Mouse (Mus musculus) stomach, embryonic 15.5 days (tissue): Measurements from ENCODE around the gene Pcf11. TPM values are rescaled to one million over a fixed set of nuclear protein-coding genes. Genes with fewer than 3 reads are reported as not detected.

Experiments
- ATAC-seq: fragments of 200-750 bp; cut with Nextera tagmentation; 2 replicates; pipeline ENCODE4 v1.8.0; 2017; ENCODE audit warnings: low read depth, moderate number of reproducible peaks, moderate TSS enrichment; ENCODE audit not compliant: insufficient read depth, low FRiP score
- H3K27ac ChIP-seq: fragments of 300-500 bp; sonication (generic); 2 replicates; pipeline ENCODE4 v1.5.1; 2015; ENCODE audit warnings: mild to moderate bottlenecking, inconsistent platforms
- H3K27me3 ChIP-seq: fragments of 300-500 bp; sonication (generic); replicated peaks from 2 replicates; pipeline ENCODE4 v1.6.1; 2015; ENCODE audit warnings: inconsistent platforms
- H3K36me3 ChIP-seq: fragments of 300-500 bp; sonication (generic); 2 replicates; pipeline ENCODE4 v1.6.1; 2015; ENCODE audit warnings: inconsistent platforms
- H3K4me1 ChIP-seq: fragments of 300-500 bp; sonication (generic); 2 replicates; pipeline ENCODE4 v1.6.1; 2015; ENCODE audit warnings: inconsistent platforms
- H3K4me2 ChIP-seq: fragments of 300-500 bp; sonication (generic); 2 replicates; pipeline ENCODE4 v1.6.1; 2015; ENCODE audit warnings: mild to moderate bottlenecking, inconsistent platforms
- H3K4me3 ChIP-seq: fragments of 300-500 bp; sonication (generic); replicated peaks from 2 replicates; pipeline ENCODE4 v1.5.1; 2015; ENCODE audit warnings: inconsistent platforms
- H3K9ac ChIP-seq: fragments of 300-500 bp; sonication (generic); 2 replicates; pipeline ENCODE4 v1.6.1; 2015; ENCODE audit warnings: inconsistent platforms
- H3K9me3 ChIP-seq: fragments of 300-500 bp; sonication (generic); 2 replicates; pipeline ENCODE4 v1.6.1; 2016; ENCODE audit warnings: inconsistent platforms
- WGBS: fragments of 180-500 bp; shearing (Covaris S2); methylation state at CpG from one replicate; pipeline ENCODE4 v1.1.7; 2015; 5-methylcytosine and 5-hydroxymethylcytosine counted together
- polyA plus RNA-seq: library from polyadenylated mRNA; unstranded; fragments of >200 nt; fragmentation: Nextera tagmentation; extraction: Ambion mirVana; gene quantifications from 2 replicates; pipeline ENCODE4 v1.2.1, GENCODE M21; 2015

The Pcf11 gene
- polyA plus RNA-seq: 23.1 and 24.4 TPM in 2 replicates

- peaks cover 6% of the 10 kb centered on the region; the same call in 1 of the 2 replicates for H3K4me1 ChIP-seq
- ATAC-seq: peak; percentile 99
- no peaks in the 10 kb centered on the region for H3K27me3 ChIP-seq
- peak within 1 kb of the TSS; percentile 97 for H3K9ac ChIP-seq
- peak within 1 kb of the TSS; percentile 58 for H3K4me2 ChIP-seq
- no peaks in the 10 kb centered on the region for H3K36me3 ChIP-seq
- peak within 1 kb of the TSS; percentile 91 for H3K4me3 ChIP-seq
- H3K9me3 ChIP-seq: no peaks in the 10 kb centered on the region
- WGBS: under 1% methylated on average over 87 of the region's 88 CpGs
- H3K27ac ChIP-seq: peak within 1 kb of the TSS; percentile 98
Measured at GRCm38 (mm10) chr7:92669507-92670471, at the start of gene Pcf11. Gene Pcf11 (minus strand): TSS chr7:92669934.

GRCm38 (mm10) chr7:92715055-92715454 lies 45.3 kb upstream of the Pcf11 start:
- 82% methylated on average over 1 of the region's 1 CpGs for WGBS

GRCm38 (mm10) chr7:92711593-92711992 lies 41.9 kb upstream of the Pcf11 start:
- Histone ChIP-seq H3K27ac (no peak overlapping the region), H3K4me1 (no peaks in the 10 kb centered on the region), H3K9ac (no peak overlapping the region), H3K9me3 (no peaks in the 10 kb centered on the region), H3K27me3 (no peaks in the 10 kb centered on the region), H3K4me2 (no peak overlapping the region), H3K36me3 (no peaks in the 10 kb centered on the region), H3K4me3 (no peak overlapping the region)
- ATAC-seq: no peak
- WGBS: 74% methylated on average over 3 of the region's 3 CpGs

More at GRCm38 (mm10) chr7:92715055-92715454, 45.3 kb upstream of the Pcf11 start:
- no peak for ATAC-seq
- no peak overlapping the region for H3K9ac ChIP-seq
- H3K4me2 ChIP-seq: no peak overlapping the region
- no peak overlapping the region for H3K4me3 ChIP-seq
- H3K27ac ChIP-seq: no peak overlapping the region
- no peaks in the 10 kb centered on the region for H3K36me3 ChIP-seq
- H3K27me3 ChIP-seq: no peaks in the 10 kb centered on the region
- no peaks in the 10 kb centered on the region for H3K4me1 ChIP-seq
- H3K9me3 ChIP-seq: no peaks in the 10 kb centered on the region

- ATAC-seq: no peak
- no peaks in the 10 kb centered on the region for H3K9me3 ChIP-seq
Measured at GRCm38 (mm10) chr7:92709573-92709972, 39.8 kb upstream of the Pcf11 start.

GRCm38 (mm10) chr7:92706711-92707110 lies 37.0 kb upstream of the Pcf11 start:
- Histone ChIP-seq H3K36me3 (no peaks in the 10 kb centered on the region), H3K9ac (no peak overlapping the region), H3K27ac (no peak overlapping the region), H3K4me1 (no peaks in the 10 kb centered on the region), H3K27me3 (no peaks in the 10 kb centered on the region), H3K4me2 (no peak overlapping the region), H3K4me3 (no peak overlapping the region), H3K9me3 (no peaks in the 10 kb centered on the region)
- 64% methylated on average over 12 of the region's 12 CpGs for WGBS
- no peak for ATAC-seq

More at GRCm38 (mm10) chr7:92709573-92709972, 39.8 kb upstream of the Pcf11 start:
- WGBS: 30% methylated on average over 2 of the region's 2 CpGs
- no peak overlapping the region for H3K4me2 ChIP-seq
- H3K4me3 ChIP-seq: no peak overlapping the region
- H3K9ac ChIP-seq: no peak overlapping the region
- no peaks in the 10 kb centered on the region for H3K36me3 ChIP-seq
- H3K27ac ChIP-seq: no peak overlapping the region
- no peaks in the 10 kb centered on the region for H3K4me1 ChIP-seq
- no peaks in the 10 kb centered on the region for H3K27me3 ChIP-seq

GRCm38 (mm10) chr7:92705534-92705933 lies 35.8 kb upstream of the Pcf11 start:
- H3K9me3 ChIP-seq: no peaks in the 10 kb centered on the region
- H3K4me2 ChIP-seq: no peak overlapping the region
- no peak overlapping the region for H3K27ac ChIP-seq
- no peak overlapping the region for H3K9ac ChIP-seq
- H3K27me3 ChIP-seq: no peaks in the 10 kb centered on the region
- no peak for ATAC-seq
- no peaks in the 10 kb centered on the region for H3K4me1 ChIP-seq
- H3K36me3 ChIP-seq: no peaks in the 10 kb centered on the region
- 57% methylated on average over 2 of the region's 2 CpGs for WGBS
- no peak overlapping the region for H3K4me3 ChIP-seq

- Histone ChIP-seq H3K4me2 (no peak overlapping the region), H3K27ac (no peak overlapping the region), H3K36me3 (no peaks in the 10 kb centered on the region), H3K9me3 (no peaks in the 10 kb centered on the region), H3K4me3 (no peak overlapping the region), H3K4me1 (no peaks in the 10 kb centered on the region), H3K27me3 (no peaks in the 10 kb centered on the region), H3K9ac (no peak overlapping the region)
- 56% methylated on average over 1 of the region's 1 CpGs for WGBS
- ATAC-seq: no peak
Measured at GRCm38 (mm10) chr7:92703661-92704060, 33.9 kb upstream of the Pcf11 start.

DNA sequence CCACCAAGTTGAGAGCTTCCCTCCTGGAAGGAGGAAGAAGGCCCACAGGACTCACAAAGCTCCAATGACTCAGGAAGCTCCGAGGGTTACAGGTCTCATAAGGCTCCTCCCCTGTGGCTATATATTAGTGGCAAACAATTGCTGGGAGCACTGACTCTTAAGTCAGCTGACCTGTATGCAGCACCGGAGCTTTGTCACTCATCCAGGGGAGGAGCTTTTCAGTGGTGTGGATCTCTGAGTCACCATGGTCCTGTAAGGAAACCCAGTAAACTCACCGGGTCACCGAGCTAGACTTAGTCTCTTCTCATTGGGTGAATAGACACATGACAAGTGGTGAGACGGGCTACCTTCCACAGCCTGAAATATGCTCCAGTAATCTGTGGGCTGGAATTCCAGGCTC lies 29.0 kb upstream of the Pcf11 start:
- no peak overlapping the region for H3K4me3 ChIP-seq
- 64% methylated on average over 5 of the region's 5 CpGs for WGBS
- H3K9me3 ChIP-seq: no peaks in the 10 kb centered on the region
- no peaks in the 10 kb centered on the region for H3K36me3 ChIP-seq
- H3K27me3 ChIP-seq: no peaks in the 10 kb centered on the region
- no peak for ATAC-seq
- H3K9ac ChIP-seq: no peak overlapping the region
- no peaks in the 10 kb centered on the region for H3K4me1 ChIP-seq
- no peak overlapping the region for H3K4me2 ChIP-seq
- no peak overlapping the region for H3K27ac ChIP-seq

DNA sequence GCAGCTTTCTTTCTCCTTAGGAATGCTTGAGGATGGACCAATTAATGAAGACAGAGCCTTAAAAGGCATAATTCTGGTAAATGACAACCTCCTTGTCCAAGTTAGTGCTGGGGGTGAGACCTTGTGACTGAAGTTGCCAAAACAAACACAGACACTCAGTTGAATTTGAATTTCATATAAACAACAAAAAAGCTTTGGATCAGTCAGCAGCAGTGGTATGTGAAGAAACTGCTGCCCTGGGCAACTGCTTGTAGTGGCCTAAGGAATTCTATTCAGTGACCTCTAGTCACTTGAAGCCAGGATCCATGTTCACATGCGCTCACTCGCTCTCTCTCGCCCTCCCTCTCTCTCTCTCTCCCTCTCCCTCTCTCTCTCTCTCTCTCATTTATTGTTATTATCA lies 26.7 kb upstream of the Pcf11 start:
- H3K4me1 ChIP-seq: no peaks in the 10 kb centered on the region
- H3K9me3 ChIP-seq: no peaks in the 10 kb centered on the region
- ATAC-seq: no peak
- H3K9ac ChIP-seq: no peak overlapping the region
- no peak overlapping the region for H3K27ac ChIP-seq
- H3K36me3 ChIP-seq: no peaks in the 10 kb centered on the region
- no peaks in the 10 kb centered on the region for H3K27me3 ChIP-seq
- H3K4me3 ChIP-seq: no peak overlapping the region
- H3K4me2 ChIP-seq: no peak overlapping the region
- 81% methylated on average over 3 of the region's 3 CpGs for WGBS

- no peaks in the 10 kb centered on the region for H3K9me3 ChIP-seq
- H3K4me2 ChIP-seq: no peak overlapping the region
- no peaks in the 10 kb centered on the region for H3K27me3 ChIP-seq
- 65% methylated on average over 2 of the region's 2 CpGs for WGBS
- no peak overlapping the region for H3K4me3 ChIP-seq
- H3K36me3 ChIP-seq: no peaks in the 10 kb centered on the region
- no peaks in the 10 kb centered on the region for H3K4me1 ChIP-seq
- no peak for ATAC-seq
- no peak overlapping the region for H3K9ac ChIP-seq
- H3K27ac ChIP-seq: no peak overlapping the region
Measured at GRCm38 (mm10) chr7:92689101-92689500, 19.4 kb upstream of the Pcf11 start.

DNA sequence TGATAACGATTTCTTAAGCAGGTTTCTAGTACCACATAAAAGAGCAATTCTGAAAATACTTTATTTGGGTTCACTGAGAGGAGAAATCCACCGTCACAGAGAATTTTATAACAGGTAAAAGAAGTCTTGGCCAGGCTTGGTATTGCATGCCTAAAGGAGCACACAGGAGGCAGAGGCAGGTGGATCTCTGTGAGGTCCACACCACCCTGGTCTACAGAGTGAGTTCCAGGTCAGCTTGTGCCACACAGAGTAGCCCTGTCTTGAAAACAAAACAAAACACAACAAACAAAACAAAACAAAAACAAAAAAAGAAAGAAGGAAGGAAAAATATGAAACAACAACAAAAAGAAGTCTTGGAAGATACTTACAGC lies 18.6 kb upstream of the Pcf11 start:
- H3K4me3 ChIP-seq: no peak overlapping the region
- no peak overlapping the region for H3K27ac ChIP-seq
- no peak overlapping the region for H3K4me2 ChIP-seq
- H3K9ac ChIP-seq: no peak overlapping the region
- no peak for ATAC-seq
- H3K9me3 ChIP-seq: no peaks in the 10 kb centered on the region
- H3K4me1 ChIP-seq: no peaks in the 10 kb centered on the region
- 71% methylated on average over 2 of the region's 2 CpGs for WGBS
- no peaks in the 10 kb centered on the region for H3K36me3 ChIP-seq
- H3K27me3 ChIP-seq: no peaks in the 10 kb centered on the region

- Histone ChIP-seq H3K9ac (no peak overlapping the region), H3K4me2 (no peak overlapping the region), H3K4me1 (no peaks in the 10 kb centered on the region), H3K4me3 (no peak overlapping the region), H3K36me3 (no peaks in the 10 kb centered on the region), H3K27me3 (no peaks in the 10 kb centered on the region), H3K27ac (no peak overlapping the region), H3K9me3 (no peaks in the 10 kb centered on the region)
- ATAC-seq: no peak
- WGBS: 59% methylated on average over 5 of the region's 5 CpGs
Measured at GRCm38 (mm10) chr7:92687556-92688298, 18.0 kb upstream of the Pcf11 start.
